Mouse (Mus musculus): ENCODE data around the gene Ablim2. TPM values are rescaled to one million over a fixed set of nuclear protein-coding genes. Genes with fewer than 3 reads are reported as not detected.

Ablim2 gene
- total RNA-seq, 2 experiments from 2014 or later = 4.0 to 8.9 TPM

DNA sequence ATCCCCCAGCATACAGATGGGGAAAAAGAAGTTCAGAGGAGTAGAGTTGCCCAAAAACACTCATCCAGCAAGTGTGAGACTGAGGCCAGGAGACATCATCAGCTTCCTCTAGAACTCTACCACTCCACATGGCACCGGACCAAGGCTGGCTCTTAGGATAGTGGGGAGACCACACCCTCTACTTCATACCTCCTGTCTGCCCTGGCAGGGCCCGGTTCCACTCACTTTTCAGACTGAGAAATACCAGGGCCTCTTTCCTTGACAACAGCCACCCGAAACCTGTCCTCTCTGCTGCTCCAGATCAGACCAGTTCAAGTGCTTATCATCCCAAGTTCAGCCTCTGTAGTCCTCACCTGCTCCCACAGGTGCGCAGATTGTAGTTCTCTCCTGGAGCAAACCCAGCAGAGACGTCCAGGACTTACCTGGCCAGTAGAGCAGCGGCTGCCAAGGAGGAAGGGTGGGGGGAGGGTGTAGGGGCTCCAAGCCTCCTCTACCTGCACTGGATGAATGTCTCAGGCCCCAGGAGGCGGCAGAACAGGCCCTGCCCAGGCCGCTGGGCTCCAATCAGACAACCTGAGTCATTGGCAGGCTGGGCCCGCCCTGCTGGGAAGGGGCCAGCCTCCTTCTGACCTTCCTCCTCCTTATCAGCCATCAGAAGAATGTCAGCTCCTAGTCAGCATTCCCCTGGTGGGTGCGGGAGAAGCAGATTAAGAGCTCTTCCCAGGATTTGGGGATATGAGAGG lies 18.0 kb upstream of the Ablim2 start, which contains the start of gene Sh3tc1:
Gene Sh3tc1, minus strand, starts transcription at position 452 of the 743 bp plus-strand sequence.
- peak; percentile 83 for DNase-seq

DNA sequence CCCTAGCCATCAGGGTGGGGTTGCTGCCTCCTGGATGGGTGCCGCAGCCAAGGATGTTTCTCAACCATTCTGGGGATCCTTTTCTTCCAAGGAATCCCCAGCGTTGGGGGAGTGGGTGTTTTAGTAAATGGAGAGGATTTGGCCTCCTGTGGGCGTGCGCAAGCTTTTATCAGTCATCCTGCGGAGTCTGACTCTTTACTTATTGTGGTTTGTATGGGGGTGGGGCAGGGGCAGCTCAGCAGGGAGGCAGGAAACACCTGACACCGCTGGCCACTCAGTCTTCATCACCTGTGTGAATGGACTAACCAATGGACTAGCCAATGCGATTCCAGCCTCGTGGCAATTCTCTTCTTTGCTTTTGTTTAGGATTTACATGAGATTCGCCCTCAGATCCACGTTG lies 17.0 kb upstream of the Ablim2 start:
- DNase-seq = no peak

DNA sequence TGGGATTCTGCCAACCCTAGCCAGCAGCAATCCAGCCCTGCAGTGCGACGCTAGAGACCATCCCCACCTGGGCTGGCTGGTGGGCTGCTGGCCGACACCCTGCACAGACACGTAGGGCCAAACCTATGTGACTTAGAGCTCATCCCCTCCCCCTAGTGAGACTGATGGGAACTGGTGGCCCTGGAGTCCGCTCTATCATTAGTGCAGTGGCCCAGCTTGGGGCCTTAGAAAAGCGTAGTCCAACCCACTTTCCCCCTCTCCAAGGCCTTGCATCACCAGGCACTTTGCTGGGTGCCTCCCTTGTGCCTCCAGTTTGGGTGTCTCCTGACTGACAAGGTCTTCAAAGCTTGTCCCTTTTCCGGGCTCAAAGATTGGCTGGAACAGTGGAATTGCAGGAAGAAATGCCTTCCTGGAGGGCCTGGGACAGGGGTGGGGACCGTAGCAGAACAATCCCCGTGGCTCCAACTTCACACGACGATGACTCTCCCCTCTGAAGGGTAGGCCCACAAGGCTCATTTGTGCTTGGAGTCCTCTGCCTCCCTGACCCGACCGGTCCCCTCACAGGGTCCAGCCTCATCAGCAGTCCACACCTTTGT lies 16.4 kb upstream of the Ablim2 start:
- DNase-seq = no peak

DNA sequence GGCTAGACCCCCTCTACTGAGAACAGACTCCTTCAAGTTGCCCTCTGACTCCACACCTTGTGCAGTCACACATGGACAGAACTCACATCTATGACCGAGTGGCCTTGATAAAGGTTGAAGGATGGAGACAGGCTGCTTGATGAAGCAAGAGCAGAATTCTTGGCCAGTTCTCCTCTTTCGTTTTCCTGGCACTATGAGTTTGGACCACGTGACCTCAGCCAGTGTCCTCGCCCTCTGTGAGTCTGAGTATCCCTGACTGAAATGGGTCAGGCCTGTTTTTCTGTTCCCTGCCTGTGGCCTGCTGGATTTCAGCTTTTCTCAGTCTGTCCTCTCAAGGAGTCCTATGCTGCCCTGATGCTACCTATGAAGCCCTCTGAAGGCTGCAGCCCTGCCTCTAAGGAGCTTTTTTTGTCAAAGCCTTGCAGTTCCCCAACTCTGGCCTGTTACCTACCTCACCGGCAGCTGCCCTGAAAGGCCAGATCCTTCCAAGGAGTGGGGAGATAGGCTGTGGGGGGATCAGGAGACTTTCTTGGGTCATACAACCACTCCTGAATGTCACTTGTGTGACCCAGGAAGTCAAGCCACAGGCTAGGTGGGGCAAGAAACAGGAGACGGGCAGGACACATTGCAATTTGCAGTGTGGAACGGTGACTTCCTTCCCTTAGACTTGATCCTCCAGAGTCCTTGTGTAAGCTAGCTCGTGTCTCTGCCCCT lies 14.3 kb upstream of the Ablim2 start:
- DNase-seq = peak; percentile 78

DNA sequence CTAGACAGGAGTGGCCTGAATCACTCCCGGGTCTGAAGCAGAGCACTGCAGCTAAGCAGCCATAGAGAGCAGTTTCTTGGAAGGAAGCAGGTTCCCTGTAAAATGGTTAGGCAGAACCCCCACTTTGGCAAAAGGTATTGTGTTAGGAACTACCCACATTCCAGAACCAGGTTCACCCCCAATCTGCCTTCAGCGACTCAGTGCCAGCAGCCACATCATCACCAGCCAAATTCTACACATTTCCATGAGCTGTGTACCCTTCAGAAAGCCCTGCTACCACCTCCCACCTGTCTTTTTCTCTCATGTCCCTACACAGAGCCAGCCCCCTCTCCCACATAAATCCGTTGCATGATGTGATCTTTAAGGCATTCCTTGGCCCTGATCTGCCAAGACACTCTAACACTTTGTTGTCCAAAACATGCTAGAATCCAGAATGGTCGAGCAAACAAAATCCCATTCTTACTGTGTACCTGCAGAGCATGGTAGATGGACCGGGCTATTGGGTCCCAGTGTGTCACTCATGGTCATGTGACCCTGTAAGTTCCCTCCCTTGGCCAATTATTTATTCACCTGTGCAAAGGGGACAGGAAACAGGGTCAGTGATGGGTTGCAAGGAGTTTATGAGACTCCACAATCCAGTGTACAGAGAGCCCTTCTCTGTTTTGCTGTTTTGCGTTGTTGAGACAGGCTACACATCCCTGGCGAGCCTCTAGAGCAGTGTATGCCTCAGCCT lies 13.5 kb upstream of the Ablim2 start:
- no peak for DNase-seq

DNA sequence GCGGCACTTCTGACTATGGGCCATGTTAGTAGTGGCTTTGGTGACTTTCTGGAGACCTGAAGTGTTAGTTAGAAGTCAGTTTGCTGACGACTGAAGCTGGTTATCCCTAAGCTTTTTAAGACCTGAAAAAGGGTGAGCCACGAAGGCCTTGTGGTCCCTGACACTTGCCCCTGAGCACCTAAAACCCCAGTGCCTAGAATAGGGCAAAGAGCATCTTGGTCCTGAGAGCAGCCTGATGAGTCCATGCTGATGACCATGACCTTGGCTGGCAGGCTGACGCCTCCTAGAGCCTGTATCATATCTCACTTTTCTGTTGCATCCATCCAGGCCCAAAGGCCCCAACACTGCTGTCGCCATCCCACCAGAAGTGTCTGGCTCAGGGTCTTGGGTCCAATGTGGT lies 12.3 kb upstream of the Ablim2 start:
- DNase-seq = no peak

DNA sequence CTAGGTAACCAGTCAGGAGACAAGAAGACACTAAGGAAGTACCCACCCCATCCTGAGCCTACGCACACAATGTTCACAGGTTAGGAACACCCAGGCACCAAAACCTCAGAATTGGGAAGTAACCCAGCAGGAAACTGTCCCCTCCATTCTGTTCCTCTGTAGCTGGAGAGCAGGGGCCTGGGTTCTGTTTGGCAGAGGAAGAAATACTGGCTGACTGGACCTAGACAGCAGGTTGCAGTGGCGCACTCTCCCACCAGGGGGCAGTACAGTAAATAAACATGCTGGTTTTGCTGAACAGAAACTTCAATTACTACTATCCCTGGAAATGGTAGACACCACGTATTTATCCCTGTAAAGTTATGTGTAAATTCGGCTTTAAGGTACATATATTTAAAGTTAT lies 10.8 kb upstream of the Ablim2 start:
- DNase-seq = peak; percentile 89

DNA sequence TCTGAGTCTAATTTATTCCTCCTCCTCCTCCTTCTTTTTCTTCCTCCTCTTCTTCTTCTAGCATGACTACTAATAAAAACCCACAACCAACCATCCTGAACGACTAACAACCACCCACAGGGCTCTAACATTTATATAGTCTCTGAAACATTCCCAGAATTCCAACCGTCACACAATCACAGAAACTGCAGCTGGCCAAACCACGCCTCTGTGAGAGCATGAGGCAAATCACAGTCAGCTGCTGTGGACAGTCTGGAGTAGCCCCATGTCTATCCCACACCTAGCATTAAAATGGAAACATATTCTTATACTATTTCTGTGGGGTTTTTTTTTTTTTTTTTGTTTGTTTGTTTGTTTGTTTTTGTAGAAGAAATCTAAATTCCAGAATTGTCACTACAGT lies 8.3 kb upstream of the Ablim2 start:
- DNase-seq = no peak

DNA sequence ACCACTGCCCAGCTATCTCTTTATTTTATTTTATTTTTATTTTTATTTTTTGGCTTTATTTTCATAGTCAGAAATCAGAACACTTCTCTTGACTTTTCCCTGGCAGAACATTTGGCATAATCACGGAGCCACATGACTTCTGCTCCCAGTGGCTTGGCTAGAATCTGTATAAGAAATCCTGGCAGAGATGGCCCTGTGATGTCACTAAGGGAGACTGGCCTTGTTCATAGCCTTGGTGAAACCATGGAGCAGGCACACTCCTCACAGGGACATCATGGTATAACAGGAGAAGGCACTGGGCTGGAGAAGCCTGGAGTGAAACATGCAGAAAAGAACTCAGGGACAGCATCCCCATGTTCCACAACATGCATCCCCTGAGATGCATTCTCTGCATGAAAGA lies 7.7 kb upstream of the Ablim2 start:
- DNase-seq = peak; percentile 54

DNA sequence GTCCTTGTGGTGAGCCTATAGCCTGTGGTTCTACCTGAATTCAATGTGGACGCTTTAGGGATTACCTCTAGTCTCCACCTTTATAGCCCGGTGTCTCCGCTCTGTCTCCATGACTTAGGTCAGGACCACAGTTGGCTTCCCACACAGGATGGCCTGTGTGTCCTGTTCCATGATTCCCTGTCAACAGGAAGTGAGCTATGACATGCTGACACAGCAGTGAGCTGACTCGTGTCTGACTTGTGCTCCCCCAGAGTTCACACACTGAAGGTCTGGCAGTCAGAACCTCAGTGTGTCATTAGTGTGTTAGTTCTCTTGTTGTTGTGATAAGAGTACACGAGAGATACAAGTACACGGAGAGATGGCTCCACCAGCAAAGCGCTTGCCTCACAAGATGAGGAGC lies 6.7 kb upstream of the Ablim2 start:
- no peak for DNase-seq

DNA sequence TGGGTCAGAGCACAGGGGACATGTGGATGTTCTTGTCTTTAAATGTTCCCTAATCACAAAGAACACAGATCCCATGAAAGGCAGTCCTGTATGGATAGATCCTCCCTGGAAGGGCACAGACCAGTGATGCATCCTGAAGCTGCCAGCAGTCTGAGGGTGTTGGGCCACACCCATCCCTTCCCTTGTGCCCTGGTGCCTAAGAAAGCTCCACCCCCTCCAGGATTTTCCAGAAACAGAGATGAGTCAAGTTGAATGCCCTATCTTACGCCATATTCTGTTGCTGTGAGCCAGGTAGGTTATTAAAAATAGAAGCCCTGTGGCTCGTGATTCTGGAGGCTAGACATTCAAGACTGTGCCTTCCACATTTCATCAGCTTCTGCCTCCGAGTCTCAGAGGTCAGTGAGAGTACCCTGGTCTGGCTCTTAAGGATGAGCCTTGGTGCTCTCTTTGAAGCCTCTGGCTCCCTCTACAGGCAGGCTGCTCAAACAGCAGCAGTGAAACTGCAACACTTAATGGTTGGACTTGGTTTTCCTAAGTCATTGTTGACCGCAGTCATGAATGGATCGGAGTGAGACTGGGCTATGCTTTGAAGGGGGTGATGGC lies 2.4 kb upstream of the Ablim2 start:
- DNase-seq = peak; percentile 78

DNA sequence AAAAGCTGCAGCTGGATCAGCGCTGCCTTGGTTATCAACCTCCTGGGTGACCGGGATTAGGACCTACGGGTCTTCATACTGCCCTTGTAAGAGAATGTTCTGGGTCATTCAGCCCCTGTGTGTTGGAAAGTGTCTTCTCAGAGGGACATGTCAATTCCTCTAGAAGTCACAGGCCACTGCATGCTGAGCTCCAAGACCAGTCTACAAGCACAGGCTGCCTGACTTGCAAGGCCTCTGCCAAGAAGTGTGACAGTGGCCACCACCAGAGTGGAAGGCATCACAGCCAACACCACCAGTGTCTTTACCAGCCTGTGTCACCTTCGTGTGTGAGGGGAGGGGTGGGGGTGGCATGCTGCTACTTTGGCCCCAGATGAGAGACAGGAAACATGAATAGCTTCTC lies 1.7 kb upstream of the Ablim2 start:
- no peak for DNase-seq

DNA sequence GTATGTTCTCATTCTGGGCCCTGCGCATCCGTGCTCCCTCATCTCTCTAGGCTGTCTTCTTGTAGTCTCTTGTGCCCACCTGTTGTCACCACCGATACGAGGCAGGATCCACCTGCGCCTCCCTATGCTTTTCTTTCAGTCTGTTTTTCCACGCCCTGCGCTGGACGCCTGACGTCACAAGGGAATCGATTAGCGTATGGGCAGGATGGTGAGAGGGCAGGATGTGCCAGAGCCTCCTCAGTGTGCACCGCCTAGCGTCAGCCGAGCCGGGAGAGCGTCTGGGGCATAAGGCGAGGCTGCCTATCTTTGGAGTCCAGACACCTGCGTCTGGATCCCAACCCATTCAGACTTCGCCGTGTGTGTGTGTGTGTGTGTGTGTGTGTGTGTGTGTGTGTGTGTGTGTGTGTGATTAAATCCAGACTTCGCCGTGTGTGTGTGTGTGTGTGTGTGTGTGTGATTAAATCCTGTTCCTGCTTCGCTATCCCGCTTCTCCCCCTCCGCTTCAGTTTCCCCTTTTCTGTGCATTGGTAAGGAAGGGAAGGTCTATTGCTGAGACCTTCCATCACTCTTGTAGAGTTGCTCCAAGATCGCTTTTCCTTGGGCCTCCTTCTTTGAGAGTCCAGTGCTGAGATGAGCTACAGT lies 562 bp upstream of the Ablim2 start:
- DNase-seq = no peak

DNA sequence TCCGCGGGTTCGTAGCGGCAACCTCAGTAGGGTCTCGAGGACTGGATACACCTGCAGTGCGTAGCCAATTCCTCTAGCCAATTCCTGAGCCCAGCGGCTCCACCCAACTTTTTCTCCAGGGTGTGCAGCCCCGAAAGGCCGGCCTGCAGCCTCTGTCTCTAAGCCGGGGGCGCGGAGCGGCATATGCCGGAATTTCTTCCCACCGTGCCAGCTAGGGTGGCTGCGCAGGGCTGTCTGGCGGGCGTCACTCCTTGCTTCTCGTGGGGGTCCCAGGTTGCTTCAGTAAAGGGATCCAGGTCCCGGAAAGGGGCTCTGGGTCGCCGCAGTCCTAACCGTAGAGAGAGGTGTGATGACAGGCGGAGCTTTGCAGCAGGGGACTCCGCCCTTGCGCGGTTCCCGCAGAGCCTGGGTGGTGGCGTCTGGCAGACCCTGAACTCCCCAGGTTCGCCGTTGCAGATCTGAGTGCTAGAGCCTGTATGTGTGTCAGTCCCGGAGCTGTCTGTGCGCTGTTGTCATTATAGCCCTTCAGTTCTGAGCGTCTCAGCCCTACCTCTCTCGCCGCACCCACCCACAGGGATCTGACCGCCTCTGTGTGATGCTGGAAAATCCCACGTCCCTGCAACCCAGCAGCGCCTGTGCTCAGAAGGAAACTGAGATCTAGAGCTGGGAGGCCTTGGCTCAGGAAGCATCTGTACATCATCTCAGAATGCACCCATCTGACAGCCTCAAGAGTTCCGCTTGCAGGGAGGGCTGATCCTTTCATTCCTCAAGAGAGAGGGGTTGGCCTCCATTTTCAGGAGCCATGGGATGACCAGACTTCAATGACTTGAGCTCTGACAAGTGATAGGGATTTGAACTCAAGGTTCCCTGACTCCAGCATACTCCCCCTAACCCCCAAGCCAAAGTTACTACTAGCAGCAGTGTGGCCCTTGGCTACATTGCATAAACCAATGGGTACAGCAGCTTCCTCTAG lies 687 bp downstream of the Ablim2 start:
- peak; percentile 45 for DNase-seq

DNA sequence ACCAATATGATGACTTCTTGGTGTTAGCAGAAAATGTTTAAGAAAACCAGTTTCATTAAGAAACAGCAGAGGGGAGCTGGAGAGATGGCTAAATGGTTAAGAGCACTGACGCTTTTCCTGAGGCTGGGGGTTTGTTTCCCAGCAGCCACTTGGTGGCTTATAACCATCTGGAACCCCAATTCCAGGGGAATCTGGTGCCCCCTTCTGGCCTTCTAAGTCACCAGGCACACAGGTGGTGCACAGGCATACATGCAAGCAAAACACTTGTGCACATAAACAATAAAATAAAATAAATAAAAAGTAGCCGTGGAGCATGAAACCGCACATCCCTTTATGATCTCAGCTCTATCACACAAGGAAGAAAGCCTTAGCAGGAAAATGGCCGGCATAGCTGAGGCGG lies 3.6 kb downstream of the Ablim2 start:
- DNase-seq = no peak

DNA sequence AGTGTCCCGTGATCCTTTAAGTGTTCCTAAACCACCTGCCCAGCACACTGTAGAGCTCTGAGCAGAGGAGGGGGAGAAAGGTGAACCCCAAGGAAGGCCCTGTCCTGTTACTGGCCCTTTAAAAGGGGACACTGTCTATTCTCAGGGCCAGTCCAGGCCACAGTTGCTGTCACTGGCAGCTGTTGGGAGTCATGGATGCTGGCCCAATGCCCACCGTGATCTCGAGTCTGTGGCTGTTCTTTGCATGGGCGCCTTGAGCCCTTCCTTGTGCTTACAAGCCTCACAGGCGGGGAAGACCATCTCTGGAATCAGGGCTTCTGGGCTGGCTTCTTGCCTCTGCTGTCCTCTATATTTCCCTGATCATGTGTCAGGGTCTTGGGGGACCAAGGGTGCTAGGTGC lies 4.7 kb downstream of the Ablim2 start:
- peak; percentile 77 for DNase-seq

DNA sequence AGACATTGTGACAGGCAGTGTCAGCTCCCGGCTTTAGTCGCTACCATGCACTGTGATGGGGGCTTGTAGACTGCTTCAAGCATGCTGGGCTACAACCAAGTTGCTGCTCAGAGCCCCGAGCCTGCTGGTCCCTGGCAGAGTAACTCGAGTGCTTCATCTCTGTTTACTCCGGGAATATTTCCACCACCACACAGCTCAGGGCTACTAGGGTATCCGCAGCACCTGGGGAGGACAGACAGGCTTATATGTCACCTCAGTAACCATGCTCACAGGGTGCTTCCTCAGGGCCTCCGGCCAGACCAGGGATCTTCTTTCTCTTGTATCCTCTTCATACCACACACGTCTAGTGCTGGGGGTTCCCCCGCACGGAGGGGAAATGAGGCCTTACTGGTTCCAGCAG lies 5.2 kb downstream of the Ablim2 start:
- no peak for DNase-seq

DNA sequence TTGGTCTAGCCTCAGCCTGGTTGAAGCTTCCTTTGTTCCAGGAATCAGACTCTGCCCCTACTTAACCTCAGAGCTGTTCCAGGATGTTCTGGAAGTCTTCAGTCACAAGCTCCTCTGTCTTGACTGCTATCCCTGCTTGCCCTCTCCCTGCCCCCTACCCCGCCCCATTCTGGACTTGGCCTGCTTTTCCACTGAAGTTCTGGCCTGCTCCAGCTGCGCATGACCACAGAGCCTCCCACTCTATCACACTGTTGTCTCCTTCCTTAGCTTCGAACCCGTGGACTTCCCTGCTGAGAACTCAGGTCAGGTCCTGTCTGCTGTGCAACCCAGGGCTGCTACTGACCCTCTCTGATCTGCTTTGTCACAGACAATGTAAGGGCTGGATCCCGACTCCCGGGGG lies 8.2 kb downstream of the Ablim2 start:
- no peak for DNase-seq

DNA sequence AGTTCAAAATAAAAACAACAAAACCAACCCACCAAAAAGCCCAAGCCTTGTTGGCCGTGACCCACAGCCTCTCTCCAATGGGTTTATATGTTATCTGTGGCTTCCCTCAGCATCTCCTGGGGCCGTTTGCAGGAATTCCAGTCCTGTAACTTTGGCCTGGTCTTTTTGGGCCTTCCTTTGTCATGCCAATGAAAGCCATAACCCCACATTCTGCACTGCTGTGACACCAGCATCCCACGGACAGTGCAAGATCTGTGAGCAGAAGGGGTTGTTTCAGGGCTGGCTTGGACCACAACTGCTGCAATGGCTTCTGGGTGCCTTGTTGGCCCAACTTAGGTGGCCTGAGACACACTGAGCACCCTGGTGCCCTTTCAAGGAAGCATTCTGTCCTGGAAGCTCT lies 10.8 kb downstream of the Ablim2 start:
- no peak for DNase-seq

DNA sequence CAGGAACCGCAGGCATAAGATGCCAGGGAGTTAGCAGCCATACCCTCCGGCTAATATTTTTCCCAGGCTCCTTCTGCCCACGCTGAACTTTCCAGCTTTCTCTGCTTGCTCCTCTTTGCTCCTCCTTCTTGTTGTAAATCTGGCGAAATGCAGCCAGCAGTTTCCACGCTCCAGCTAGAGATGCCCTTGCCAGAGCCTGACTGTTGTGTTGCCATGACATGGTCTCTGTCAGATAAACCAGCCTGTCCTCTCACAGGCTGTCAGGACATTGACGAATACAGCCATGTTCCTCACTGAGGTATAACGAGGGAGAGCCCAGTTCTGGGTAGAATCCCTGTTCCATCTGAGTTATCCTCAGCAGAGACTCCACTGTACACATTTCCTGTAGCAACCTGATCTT lies 11.3 kb downstream of the Ablim2 start:
- no peak for DNase-seq

DNA sequence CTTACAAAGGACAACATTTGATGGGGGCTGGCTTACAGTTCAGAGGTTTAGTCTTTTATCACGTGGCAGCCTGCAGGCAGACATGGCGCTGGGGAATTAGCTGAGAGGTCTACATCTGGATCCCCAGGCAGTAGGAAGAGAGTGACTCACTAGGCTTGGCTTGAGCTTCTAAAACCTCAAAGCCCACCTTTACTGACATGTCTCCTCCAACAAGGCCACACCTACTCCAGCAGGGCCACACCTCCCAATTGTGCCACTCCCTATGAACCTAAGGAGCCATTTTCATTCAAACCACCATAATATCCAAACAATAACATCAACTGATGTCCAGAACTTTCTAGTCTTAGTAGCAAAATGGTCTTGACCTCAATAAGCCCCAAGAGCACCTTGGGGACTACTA lies 12.6 kb downstream of the Ablim2 start:
- no peak for DNase-seq

All from adrenal gland, postnatal 10 days (tissue).